Mouse (Mus musculus) layer of hippocampus, postnatal 10 days (tissue): ENCODE results near the gene Mt1. TPM values are rescaled to one million over a fixed set of nuclear protein-coding genes. Genes with fewer than 3 reads are reported as not detected.
A peak's percentile ranks its signal among the peaks of the same experiment; 100 is the strongest.

ENCODE experiments used
- DNase-seq, 2 experiments: peaks; one replicate each; pipeline ENCODE4 v3.0.0; 2021; ENCODE audit warnings: low spot score in 2 of 2
- total RNA-seq, 2 experiments: library from RNA; stranded (reverse); gene quantifications; 2 replicates each; pipeline ENCODE4 v1.2.3; 2021

Mt1 gene
- total RNA-seq, 2 experiments from 2014 or later: 223 to 273 TPM

GRCm38 (mm10) chr8:94204043-94204442 lies 25.2 kb downstream of the Mt1 start:
- DNase-seq: no peak

- DNase-seq: peak; percentile 75 to 77
Observed at GRCm38 (mm10) chr8:94205736-94206135, 26.9 kb downstream of the Mt1 start.

GRCm38 (mm10) chr8:94206256-94206655 lies 27.4 kb downstream of the Mt1 start:
- DNase-seq: no peak

- no peak for DNase-seq
Observed at GRCm38 (mm10) chr8:94207491-94207890, 28.6 kb downstream of the Mt1 start.

- peak in 1 of 2 experiments; percentile 25 for DNase-seq
Observed at GRCm38 (mm10) chr8:94209639-94210038, 30.8 kb downstream of the Mt1 start.

GRCm38 (mm10) chr8:94210225-94210624 lies 31.3 kb downstream of the Mt1 start:
- DNase-seq: no peak

GRCm38 (mm10) chr8:94213819-94214218 lies 34.9 kb downstream of the Mt1 start:
- DNase-seq: peak in 1 of 2 experiments; percentile 27

GRCm38 (mm10) chr8:94214252-94215173 lies 35.6 kb downstream of the Mt1 start, which contains the start of gene Nup93:
TSS of gene Nup93 (plus strand) at chr8:94214564.
- peak; percentile 94 to 98 for DNase-seq

- peak in 1 of 2 experiments; percentile 27 for DNase-seq
Observed at GRCm38 (mm10) chr8:94227381-94227939, 48.6 kb downstream of the Mt1 start.

Other genes starting within 250 kb of the Mt1 start
- gene Amfr, start 166.2 kb upstream of the Mt1 start, total RNA-seq: 100 to 1,000 TPM; 140 to 144 TPM
- gene Nudt21, start 142.1 kb upstream of the Mt1 start, total RNA-seq: 10 to 100 TPM; 66.6 to 70.0 TPM
- gene Ogfod1, start 141.9 kb upstream of the Mt1 start, total RNA-seq: 10 to 100 TPM; 40.2 to 41.9 TPM
- gene Bbs2, start 80.2 kb upstream of the Mt1 start, total RNA-seq: 10 to 100 TPM; 16.0 to 18.0 TPM
- gene Mt4, start 41.9 kb upstream of the Mt1 start, total RNA-seq: not detected
- gene Mt3, start 26.5 kb upstream of the Mt1 start, total RNA-seq: 100 to 1,000 TPM; 758 to 903 TPM
- gene Mt2, start 6.4 kb upstream of the Mt1 start, total RNA-seq: 100 to 1,000 TPM; 187 to 290 TPM
- gene Nup93, start 35.5 kb downstream of the Mt1 start, total RNA-seq: 10 to 100 TPM; 53.0 to 53.9 TPM
- under 1 TPM; 0.38 to 0.57 TPM for gene Slc12a3, start 150.1 kb downstream of the Mt1 start, total RNA-seq
- 10 to 100 TPM; 35.5 to 36.2 TPM for gene Herpud1, start 207.4 kb downstream of the Mt1 start, total RNA-seq